Mouse (Mus musculus) cerebellum, adult 18-20 months (tissue): ENCODE measurements at regions not wholly inside any gene's neighbourhood (a gene's known extent, or its start where the extent isn't known, plus 50 kb on each side); places are given as distances from the start of the nearest gene placed in this dataset.
"Not testable (repeated sequence)": the region's sequence is repeated elsewhere in the genome, so short reads cannot be mapped to it uniquely, and the experiment has no call there.

Experiments used
- DNase-seq, 2 experiments: peaks; one replicate each; pipeline ENCODE4 v3.0.0; 2021

- DNase-seq: no peak
Observed at GRCm38 (mm10) chr13:113484159-113484762, 134.1 kb downstream of the Snx18 start.

DNA sequence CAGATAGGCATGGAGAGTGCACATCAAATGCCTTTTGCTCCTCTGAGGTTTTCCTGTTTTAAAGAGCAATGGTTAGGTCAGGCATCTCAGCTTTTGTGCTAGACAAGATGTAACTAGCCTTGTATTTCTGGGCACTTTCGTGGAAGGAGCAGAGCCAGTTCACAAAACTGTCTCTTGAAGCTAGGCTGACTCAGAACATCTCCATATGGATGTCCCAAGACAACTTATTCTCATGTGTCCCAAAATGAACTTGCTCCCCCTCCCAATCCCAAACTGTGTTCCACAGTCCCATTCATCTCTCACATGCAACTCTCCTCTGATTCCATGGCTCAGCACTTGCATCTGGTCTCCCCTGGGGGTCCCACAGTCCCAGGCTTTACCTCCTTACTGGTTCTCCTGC lies 135.5 kb downstream of the Snx18 start:
- no peak for DNase-seq

DNA sequence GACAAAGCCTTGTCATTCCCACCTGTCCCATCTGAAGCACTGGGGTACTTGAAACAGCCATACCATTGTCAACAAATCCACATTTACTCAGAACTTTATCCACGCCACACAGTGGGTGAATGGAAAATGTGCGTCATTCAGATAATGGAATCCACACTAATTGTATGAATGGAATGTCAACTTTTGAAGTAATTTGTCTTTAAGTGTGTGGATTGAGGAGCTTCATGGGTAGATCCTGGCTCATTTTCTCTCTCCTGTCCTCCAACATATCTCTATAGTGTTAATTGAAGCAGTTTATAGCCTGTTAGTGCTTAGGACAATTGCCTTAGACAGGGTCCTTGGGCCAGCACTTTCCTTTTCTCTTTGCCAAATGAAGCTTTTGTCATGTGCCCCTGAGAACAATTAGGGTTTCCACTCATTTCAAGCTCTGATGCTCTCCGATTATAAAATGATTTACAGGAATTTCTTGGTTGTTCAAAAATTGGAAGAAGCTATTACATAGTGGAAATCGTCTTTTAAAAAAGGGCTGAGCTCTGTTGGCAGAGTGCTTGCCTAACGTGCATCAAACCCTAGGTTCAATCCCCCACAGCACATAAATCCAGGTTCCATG lies 140.4 kb downstream of the Snx18 start:
- no peak for DNase-seq

DNA sequence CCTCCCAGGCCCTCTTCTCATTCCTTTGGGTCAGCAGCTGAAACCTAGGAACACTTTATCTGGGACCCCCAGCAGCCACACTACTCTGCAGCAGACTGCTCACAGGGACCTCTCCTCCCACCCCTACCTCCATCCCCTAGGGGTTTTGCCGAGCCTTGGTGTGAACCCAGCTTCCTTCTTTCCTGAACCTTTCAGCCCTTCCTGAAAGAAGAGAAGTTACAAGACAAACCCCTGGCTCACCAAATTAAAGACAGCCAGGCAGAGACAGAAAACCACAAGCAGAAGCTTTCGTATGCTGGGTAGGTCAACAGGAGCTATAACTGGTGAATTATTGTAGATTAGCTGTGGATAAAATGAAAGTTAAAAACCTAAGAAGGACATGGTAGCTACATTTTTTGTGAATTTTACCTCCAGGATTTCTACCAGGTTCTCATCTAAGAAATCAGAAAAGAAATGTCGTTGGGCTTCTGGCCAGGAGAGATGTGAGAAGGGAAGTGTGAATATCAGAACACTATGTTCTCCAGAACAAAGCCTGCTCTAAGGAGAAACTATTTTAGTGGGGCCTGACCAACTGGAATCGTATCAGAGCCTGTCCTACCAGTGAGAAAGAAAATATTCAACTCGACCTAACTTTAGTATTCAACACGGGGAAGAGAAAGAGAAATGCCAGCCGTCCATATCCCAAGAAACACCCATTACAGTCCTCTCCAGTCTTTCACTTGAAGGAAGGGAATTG lies 147.4 kb downstream of the Snx18 start:
- no peak for DNase-seq

DNA sequence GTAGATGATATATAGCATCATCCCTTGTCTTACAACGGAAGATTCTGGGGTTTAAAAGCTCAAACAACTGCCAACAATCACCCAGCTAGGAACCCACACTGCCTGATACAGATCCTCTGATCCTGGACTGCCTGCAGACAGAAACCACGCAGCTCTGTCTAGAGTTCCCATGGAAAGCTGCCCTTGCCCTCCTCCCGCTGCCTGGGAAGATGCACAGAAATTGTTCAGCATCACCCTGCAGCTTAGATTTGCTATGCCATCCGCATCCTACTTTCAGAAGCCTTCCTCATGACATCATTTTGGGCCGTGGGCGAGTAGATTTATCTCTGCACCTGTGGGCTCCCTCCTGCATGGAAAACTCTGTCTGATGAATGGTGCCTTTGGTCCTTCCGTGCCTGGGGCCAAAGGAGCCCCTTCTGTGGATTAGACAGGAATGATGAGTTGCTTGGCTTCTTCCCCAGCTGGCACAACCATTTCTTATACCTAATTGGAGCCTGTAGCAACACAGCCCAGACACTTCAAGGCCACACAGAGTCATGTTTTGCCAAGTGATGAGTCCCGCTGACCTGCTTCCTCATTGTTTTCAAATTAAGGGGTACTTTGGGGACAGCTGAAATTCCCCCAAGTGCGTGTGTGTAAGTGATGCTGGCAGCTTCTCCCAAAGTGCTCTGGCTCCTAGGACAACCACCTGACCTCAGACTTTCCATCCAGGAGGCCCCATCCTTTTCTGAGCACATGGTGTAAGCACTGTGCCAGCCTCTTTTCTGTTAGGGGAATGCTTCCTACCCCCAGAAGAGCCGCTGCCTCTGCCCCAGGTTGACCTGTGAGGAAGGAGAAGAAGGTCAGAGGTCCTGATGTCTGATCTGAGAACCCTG lies 153.9 kb downstream of the Snx18 start:
- DNase-seq: no peak

- no peak for DNase-seq
Observed at GRCm38 (mm10) chr13:113463420-113463819, 154.9 kb downstream of the Snx18 start.

GRCm38 (mm10) chr13:113454490-113455295 lies 161.7 kb downstream of the BC067074 start:
- no peak for DNase-seq

- no peak for DNase-seq
Observed at GRCm38 (mm10) chr13:113448378-113448777, 155.4 kb downstream of the BC067074 start.

DNA sequence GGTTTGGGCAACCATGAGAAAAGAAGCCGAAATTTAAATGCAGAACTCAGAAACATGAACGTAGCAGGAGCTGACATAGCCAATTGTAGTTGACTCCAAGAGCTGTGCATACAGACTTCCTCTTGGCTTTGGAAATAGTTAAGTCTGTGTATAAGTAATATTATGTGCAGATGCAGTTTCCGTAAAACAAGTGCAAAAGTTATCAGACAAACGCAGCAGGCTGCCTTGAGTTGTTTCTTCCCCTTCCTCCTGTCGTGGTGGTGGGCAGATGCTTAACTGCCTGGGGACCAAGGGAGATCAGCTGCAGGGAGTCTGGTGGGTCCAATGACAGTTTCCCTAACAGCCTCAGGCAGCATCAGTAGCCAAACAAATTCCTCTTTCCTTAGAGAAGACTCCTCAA lies 153.3 kb downstream of the BC067074 start:
- no peak for DNase-seq

DNA sequence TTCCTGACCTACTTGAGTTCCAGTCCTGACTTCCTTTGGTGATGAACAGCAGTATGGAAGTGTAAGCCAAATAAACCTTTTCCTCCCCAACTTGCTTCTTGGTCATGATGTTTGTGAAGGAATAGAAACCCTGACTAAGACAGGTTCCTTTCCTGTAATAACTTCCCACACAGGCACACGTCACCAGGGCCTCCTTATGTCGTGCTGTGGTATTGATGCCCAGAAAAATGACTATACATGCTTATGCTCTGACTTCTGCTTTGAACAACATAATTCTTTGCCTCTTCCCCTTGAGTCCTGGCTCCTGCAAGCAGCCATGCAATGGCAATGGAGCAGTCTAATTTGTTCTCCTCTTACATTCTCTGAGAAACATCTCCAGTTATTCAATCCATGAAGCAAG lies 151.5 kb downstream of the BC067074 start:
- not testable (repeated sequence) for DNase-seq

DNA sequence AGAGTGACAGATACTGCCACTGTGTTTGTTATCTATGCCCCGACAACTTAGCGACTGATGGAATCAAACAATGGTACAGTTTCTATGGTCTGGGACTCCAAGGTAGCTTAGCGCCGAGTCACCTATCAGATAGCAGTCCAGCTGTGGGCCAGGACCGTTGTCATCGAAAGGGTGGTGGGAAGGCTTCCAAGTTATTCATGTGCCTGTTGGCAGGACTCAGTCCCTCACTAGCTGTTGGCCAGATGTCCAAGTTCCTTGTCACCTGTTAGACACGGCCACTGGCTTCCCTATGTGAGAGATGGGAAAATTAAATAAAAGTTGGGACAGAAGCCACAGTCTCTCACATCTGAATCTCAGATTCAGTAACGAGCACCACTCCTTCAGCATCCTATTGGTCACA lies 150.1 kb downstream of the BC067074 start:
- DNase-seq: no peak

- DNase-seq: no peak
Observed at GRCm38 (mm10) chr13:113442169-113442568, 149.2 kb downstream of the BC067074 start.

- DNase-seq: no peak
Observed at GRCm38 (mm10) chr13:113440137-113440536, 147.2 kb downstream of the BC067074 start.

GRCm38 (mm10) chr13:113439516-113439915 lies 146.6 kb downstream of the BC067074 start:
- no peak for DNase-seq

DNA sequence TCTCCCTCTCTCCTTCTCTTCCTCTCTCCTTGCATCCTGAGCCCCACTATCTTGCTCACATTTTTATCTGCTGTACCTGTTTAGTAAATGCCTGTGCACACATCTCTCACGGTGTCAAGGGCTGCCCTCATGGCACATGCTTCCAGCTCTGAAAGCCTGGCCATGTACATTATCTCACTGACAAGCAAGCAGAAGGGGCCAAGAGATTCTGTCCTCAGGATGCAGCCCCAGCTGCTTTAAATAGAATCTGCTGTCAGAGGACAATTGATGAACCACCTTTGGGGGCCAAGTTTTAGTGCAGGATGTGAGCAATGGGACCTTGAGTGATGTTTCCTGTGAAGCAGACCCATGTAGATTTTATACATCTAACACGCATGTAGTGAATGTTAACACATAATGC lies 145.9 kb downstream of the BC067074 start:
- DNase-seq: no peak

GRCm38 (mm10) chr13:113436288-113436687 lies 143.3 kb downstream of the BC067074 start:
- DNase-seq: no peak

GRCm38 (mm10) chr13:113435117-113435516 lies 142.2 kb downstream of the BC067074 start:
- no peak for DNase-seq

DNA sequence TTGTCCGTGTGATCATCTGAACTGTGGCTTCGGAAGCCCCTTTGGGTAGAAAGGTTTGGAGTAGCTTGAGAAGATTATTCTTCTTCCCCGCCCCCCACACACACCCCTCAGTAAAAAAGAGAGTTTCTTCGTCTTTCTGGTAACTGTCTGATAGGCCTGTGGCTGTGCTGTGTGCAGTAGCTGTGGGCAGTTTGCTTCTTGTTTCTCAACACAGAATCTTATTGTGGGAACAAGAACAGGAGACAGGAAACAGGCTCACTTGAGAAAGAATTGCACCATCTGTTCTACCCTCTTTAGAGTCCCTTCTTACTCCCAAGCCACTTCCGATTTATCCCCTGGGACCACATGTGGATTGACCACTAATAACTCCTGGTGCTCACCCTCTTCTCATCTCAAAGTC lies 140.5 kb downstream of the BC067074 start:
- no peak for DNase-seq

GRCm38 (mm10) chr13:113429615-113430014 lies 136.7 kb downstream of the BC067074 start:
- peak; percentile 10 to 19 for DNase-seq
